Mouse (Mus musculus) limb, embryonic 12.5 days (tissue): ENCODE results near the gene Urm1. TPM values are rescaled to one million over a fixed set of nuclear protein-coding genes. Genes with fewer than 3 reads are reported as not detected.

Source experiments
- ATAC-seq: fragments of 200-750 bp; cut with Nextera tagmentation; 2 replicates; pipeline ENCODE4 v1.8.0; 2017; ENCODE audit warnings: low read depth, moderate TSS enrichment; ENCODE audit not compliant: insufficient number of reproducible peaks, insufficient read depth, low FRiP score, low TSS enrichment
- H3K27ac ChIP-seq: fragments of 300-500 bp; sonication (generic); 2 replicates; pipeline ENCODE4 v1.5.1; 2016; ENCODE audit warnings: mild to moderate bottlenecking, moderate library complexity
- H3K27me3 ChIP-seq: fragments of 300-500 bp; sonication (generic); 2 replicates; pipeline ENCODE4 v1.6.1; 2016; ENCODE audit warnings: mild to moderate bottlenecking, moderate library complexity
- H3K36me3 ChIP-seq: fragments of 300-500 bp; sonication (generic); 2 replicates; pipeline ENCODE4 v1.6.1; 2016; ENCODE audit warnings: mild to moderate bottlenecking, moderate library complexity
- H3K4me1 ChIP-seq: fragments of 300-500 bp; sonication (generic); replicated peaks from 2 replicates; pipeline ENCODE4 v1.6.1; 2016
- H3K4me2 ChIP-seq: fragments of 300-500 bp; sonication (generic); 2 replicates; pipeline ENCODE4 v1.6.1; 2016; ENCODE audit warnings: mild to moderate bottlenecking, moderate library complexity
- H3K4me3 ChIP-seq: fragments of 300-500 bp; sonication (generic); replicated peaks from 2 replicates; pipeline ENCODE4 v1.5.1; 2016; ENCODE audit warnings: mild to moderate bottlenecking
- H3K9ac ChIP-seq: fragments of 300-500 bp; sonication (generic); replicated peaks from 2 replicates; pipeline ENCODE4 v1.6.1; 2016; ENCODE audit warnings: mild to moderate bottlenecking, moderate library complexity
- H3K9me3 ChIP-seq: fragments of 300-500 bp; sonication (generic); 2 replicates; pipeline ENCODE4 v1.6.1; 2016; ENCODE audit warnings: mild to moderate bottlenecking, moderate library complexity
- WGBS: fragments of 180-500 bp; shearing (Covaris S2); methylation state at CpG from one replicate; pipeline ENCODE4 v1.1.7; 2016; 5-methylcytosine and 5-hydroxymethylcytosine counted together
- polyA plus RNA-seq: library from polyadenylated mRNA; unstranded; fragments of >200 nt; fragmentation: Nextera tagmentation; extraction: Ambion mirVana; gene quantifications from 2 replicates; pipeline ENCODE4 v1.2.1, GENCODE M21; 2016

Gene Urm1
- polyA plus RNA-seq, 1 experiment from 2014 or later: 22.0 TPM

DNA sequence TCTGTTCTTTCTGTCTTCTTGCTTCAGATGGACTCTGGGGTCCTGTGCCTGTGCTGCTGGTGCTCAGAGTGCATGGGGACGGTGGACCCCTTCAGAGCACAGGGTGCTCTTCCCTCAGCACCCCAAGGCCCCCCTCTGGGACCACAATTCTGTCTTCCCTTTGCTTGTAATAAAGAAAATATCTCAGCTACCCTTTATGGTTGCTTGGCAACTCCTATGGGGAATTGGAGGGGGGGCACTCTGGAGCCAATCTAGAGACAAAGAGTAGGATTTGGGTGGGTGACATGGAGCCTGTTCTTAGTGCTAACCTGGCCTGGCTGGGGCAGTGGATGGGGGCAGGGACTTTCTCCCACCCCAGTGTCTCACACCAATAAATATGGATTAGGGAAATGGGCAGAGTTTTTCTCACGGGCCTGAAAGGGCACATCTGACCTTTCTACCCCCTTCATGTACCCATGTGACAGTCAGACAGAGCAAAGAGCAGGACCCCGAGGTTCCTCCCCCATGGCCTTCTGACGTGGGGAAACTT is 33.1 kb downstream of the Urm1 start:
- H3K27ac ChIP-seq: no peak overlapping the region
- H3K9ac ChIP-seq: no peak overlapping the region
- H3K4me3 ChIP-seq: no peak overlapping the region
- 52% methylated on average over 4 of the region's 4 CpGs for WGBS
- no peak overlapping the region for H3K4me2 ChIP-seq
- H3K36me3 ChIP-seq: no peaks in the 10 kb centered on the region
- H3K4me1 ChIP-seq: no peaks in the 10 kb centered on the region; the same call in 1 of the 2 replicates
- no peak for ATAC-seq
- no peaks in the 10 kb centered on the region for H3K9me3 ChIP-seq
- H3K27me3 ChIP-seq: peaks cover 51% of the 10 kb centered on the region

DNA sequence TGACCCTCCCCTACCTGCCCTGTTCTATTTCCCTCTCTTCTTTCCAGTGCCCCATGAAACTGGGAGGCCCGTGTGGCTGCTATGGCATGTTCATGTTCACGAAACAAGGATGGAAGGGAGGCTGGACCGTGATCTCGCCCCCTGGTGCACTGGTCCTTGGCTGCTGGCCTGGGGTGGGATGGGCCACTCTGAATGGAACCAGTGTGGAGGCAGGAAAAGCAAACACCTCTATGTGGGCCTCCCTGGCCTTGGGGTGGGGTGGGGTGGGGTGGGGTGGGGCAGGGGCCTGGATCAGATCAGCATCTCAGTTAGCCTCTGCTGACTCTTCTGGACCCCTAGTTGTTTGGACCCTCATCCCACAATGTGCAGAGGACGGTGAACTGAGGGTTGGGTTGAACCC is 33.9 kb downstream of the Urm1 start:
- H3K4me3 ChIP-seq: no peak overlapping the region
- no peak for ATAC-seq
- no peaks in the 10 kb centered on the region; the same call in 1 of the 2 replicates for H3K4me1 ChIP-seq
- 84% methylated on average over 5 of the region's 5 CpGs for WGBS
- no peaks in the 10 kb centered on the region for H3K9me3 ChIP-seq
- H3K27ac ChIP-seq: no peak overlapping the region
- peaks cover 46% of the 10 kb centered on the region for H3K27me3 ChIP-seq
- no peak overlapping the region for H3K4me2 ChIP-seq
- H3K9ac ChIP-seq: no peak overlapping the region
- H3K36me3 ChIP-seq: no peaks in the 10 kb centered on the region

DNA sequence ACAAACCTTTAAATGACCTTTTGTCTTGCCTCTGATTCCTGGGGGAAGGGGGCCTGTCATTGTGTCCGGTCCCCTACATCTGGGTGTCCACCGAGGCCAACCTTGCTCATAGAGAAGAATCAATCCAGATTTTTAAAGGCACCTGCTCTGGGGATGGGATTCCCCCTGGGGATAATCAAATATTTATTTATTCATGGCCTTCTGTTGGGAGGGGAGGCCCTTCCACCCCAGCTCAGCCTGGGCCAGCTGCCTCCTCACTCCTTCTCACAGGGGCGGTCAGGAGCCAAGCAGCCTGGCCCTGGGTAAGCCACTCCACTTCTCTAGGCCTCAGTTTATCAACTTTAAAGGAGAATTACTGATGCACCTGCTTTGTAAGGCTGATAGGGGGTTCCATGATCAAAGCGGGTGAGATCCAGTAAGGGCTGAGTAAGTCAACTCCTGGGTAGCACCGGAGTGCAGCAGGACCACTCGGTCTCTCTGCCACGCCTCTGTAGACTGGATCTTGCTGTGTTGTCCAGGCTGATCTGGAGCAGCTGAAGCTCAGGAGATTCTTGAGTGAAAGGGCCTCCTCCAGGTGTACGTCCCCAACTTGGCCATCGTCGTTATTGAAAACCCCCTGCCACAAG is 35.8 kb downstream of the Urm1 start:
- no peak for ATAC-seq
- Histone ChIP-seq H3K27me3 (peaks cover 31% of the 10 kb centered on the region), H3K27ac (no peak overlapping the region), H3K36me3 (no peaks in the 10 kb centered on the region), H3K9ac (no peak overlapping the region), H3K4me1 (no peaks in the 10 kb centered on the region; the same call in 1 of the 2 replicates), H3K4me2 (no peak overlapping the region), H3K9me3 (no peaks in the 10 kb centered on the region), H3K4me3 (no peak overlapping the region)
- 80% methylated on average over 10 of the region's 10 CpGs for WGBS

DNA sequence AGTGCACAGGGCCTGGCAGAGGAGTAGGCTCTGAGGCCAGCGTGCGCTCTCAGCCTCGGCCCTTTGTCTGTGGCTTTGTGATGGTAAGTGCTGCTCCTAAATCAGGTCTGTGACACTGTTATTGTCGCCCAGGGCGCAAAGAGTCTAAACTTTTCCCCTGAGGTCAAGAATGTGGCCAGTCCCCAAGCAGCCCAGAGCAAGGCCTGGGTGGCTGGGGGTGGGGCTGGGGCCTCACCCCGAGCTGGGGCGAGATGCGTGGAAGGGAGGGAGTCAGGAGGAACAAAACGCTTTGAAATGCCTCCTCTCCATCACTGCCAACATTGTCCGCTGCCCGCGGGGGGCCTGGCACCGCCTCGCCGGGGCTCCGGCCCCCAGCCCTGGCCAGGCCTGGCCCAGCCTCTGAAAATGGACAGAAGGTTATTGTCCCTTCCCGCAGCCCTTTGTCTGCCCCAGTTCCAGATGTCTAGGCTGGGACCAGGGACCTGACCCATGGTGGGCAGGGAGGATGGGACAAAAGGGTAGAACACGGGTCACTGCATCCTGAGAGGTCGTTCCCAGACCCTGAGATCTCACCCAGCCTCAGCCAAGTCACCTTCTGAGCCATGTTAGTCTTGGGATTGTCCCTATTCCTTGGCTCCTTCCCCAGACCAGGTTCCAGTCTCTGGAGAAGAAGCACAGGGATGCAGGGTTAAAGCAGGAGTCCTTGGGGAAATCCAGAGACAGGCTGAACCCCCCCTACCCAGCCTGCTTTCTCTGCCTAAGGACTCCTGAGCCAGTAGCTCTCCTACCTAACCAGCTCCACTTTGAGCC is 36.8 kb downstream of the Urm1 start:
- Histone ChIP-seq H3K36me3 (no peaks in the 10 kb centered on the region), H3K27me3 (peaks cover 31% of the 10 kb centered on the region), H3K27ac (no peak overlapping the region), H3K4me2 (no peak overlapping the region), H3K9ac (no peak overlapping the region), H3K9me3 (no peaks in the 10 kb centered on the region), H3K4me3 (no peak overlapping the region), H3K4me1 (no peaks in the 10 kb centered on the region; the same call in 1 of the 2 replicates)
- 14% methylated on average over 19 of the region's 19 CpGs for WGBS
- ATAC-seq: no peak

DNA sequence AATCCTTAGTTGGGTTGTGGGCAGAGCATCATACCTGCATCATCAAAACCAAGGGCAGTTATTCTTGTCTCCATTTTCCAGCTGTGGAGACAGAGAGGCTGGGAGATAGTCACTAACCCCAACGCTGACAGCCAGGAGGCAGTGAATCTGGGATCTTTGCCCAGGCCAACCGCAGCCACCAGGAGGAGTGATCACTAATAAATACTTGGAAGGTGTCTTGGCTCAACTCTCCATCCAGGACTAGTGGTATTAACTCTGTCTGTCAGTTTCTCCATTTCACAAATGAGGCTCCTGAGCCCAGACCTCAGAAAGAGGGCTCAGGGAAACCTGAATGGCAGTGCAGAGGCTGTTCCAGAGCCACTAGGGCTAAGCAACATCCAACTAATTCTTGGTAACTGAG is 37.5 kb downstream of the Urm1 start:
- no peak overlapping the region for H3K4me3 ChIP-seq
- 48% methylated on average over 2 of the region's 2 CpGs for WGBS
- no peak overlapping the region for H3K9ac ChIP-seq
- no peak overlapping the region for H3K27ac ChIP-seq
- no peak for ATAC-seq
- peaks cover 31% of the 10 kb centered on the region for H3K27me3 ChIP-seq
- H3K36me3 ChIP-seq: no peaks in the 10 kb centered on the region
- H3K4me1 ChIP-seq: no peaks in the 10 kb centered on the region; the same call in 1 of the 2 replicates
- H3K4me2 ChIP-seq: no peak overlapping the region
- H3K9me3 ChIP-seq: no peaks in the 10 kb centered on the region

DNA sequence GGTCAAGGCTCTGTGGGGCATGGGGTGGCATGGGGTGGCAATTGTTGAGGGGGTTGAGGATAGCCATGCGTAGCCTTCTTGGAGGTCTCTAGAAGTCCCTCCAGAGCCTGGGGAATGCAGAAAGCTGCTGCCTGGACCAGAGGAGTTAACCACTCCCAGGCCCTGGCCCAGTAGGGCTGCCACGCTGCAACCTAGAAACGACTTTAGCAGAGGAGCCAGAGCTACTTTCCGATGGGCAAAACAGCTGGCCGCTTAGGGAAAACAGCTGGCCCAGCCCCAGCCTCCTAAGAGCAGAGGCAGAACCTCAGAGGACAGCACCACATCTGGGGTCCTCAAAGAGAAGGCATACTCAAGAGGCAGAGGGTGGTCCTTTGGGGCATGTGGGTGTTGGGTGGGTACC is 38.1 kb downstream of the Urm1 start:
- no peaks in the 10 kb centered on the region; the same call in 1 of the 2 replicates for H3K4me1 ChIP-seq
- H3K27me3 ChIP-seq: peaks cover 29% of the 10 kb centered on the region
- 57% methylated on average over 5 of the region's 5 CpGs for WGBS
- H3K27ac ChIP-seq: no peak overlapping the region
- no peaks in the 10 kb centered on the region for H3K9me3 ChIP-seq
- no peak overlapping the region for H3K9ac ChIP-seq
- H3K4me3 ChIP-seq: no peak overlapping the region
- ATAC-seq: no peak
- no peaks in the 10 kb centered on the region for H3K36me3 ChIP-seq
- no peak overlapping the region for H3K4me2 ChIP-seq

DNA sequence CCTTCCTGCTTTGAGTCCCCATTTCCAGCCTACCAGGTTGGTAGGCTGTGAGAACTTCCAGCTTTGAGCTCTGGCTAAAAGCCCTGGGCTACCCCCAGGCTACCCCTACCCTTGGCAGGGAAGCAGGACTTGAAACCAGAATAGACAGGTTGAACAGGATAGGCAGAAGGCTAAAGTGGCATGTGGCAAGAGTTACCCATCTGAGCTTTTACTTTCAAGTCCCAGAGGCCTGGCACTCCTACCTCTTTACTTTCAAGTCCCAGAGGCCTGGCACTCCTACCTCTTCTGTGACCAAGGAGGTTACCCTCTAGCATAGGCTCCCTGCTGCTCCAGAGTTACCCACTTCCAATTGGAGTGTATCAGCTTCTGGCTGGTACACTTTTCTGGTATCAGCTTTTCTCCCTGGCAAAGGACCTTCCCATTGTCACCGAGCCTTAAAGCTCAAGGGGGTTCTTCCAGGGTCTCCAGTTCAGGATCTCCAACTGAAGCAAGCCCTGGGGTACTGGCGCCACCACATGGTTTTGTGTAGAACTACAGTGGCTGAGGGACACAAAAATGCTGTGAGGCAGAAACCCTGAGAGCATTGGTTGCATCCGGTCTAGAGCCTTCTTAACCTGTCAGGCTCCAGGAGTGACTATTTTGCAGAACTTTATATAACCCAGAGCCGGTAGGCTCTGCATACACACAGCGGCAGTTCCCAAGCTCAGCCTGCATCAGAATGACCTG is 39.0 kb downstream of the Urm1 start:
- 10% methylated on average over 5 of the region's 5 CpGs for WGBS
- H3K9ac ChIP-seq: no peak overlapping the region
- no peaks in the 10 kb centered on the region for H3K36me3 ChIP-seq
- no peak overlapping the region for H3K4me3 ChIP-seq
- H3K27me3 ChIP-seq: peaks cover 23% of the 10 kb centered on the region
- H3K9me3 ChIP-seq: no peaks in the 10 kb centered on the region
- H3K27ac ChIP-seq: no peak overlapping the region
- no peak for ATAC-seq
- H3K4me2 ChIP-seq: no peak overlapping the region
- H3K4me1 ChIP-seq: no peaks in the 10 kb centered on the region; the same call in 1 of the 2 replicates

DNA sequence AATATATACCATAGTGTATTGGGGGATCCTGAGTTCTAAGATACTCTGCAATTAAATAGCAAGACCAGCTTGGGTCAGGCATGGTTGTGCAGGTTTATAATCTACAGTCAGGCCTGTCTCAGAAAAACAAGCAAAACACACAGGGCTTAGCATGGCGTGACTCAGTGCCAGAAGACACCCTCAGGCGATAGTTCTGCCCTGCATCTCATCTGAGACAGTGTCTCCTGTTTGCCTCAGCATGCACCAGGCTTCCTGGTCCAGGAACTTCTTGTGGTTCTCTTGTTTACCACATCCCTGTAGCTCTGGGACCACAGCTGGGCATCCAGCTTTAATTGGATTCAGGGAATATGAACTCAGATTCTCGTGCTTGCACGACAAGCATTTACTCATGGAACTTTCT is 45.2 kb downstream of the Urm1 start:
- 73% methylated on average over 4 of the region's 4 CpGs for WGBS
- Histone ChIP-seq H3K4me3 (no peak overlapping the region), H3K27ac (no peak overlapping the region), H3K9me3 (no peaks in the 10 kb centered on the region), H3K27me3 (no peaks in the 10 kb centered on the region), H3K4me2 (no peak overlapping the region), H3K4me1 (peaks cover 7% of the 10 kb centered on the region), H3K9ac (no peak overlapping the region), H3K36me3 (no peaks in the 10 kb centered on the region)
- no peak for ATAC-seq

DNA sequence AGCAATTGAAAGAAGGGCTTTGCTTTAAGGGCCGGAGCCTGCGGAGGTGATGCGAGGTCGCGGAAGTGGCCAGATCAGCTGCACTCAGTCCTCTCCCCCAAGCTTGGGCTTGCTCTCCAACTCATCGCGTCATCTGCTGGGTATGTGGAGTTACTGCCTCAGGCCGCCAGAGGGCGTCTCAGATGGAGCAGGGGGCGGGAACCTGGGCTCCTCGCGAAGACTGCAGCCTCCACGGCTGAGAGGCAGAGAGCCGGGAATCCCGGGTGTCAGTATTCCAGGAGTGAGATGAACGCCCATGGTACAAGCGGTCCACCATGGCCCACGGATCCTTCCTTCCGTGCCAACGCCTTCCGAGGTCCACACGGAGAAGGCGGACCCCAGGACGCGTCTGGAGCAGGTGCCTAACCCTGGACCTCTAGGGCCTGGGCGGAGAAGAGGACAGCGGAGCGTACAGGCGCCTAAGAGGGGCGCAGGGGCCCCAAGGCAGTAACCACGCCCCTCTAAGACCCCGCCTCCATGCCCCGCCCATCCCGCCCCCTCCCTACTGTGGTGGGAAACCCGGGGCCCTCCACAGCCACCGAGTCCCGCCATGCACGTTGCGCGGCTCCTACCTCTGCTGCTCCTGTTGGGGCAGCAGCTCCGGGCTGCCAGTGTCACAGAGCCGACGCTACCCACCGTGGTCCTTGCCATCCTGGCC is 49.2 kb downstream of the Urm1 start, which contains the start of gene Cercam:
Gene Cercam, plus strand, starts transcription at position 216 of the 697 bp plus-strand sequence.
- H3K27me3 ChIP-seq: no peaks in the 10 kb centered on the region
- WGBS: under 1% methylated on average over 44 of the region's 44 CpGs
- no peaks in the 10 kb centered on the region for H3K9me3 ChIP-seq
- H3K9ac ChIP-seq: peak within 1 kb of the TSS; percentile 71
- peak; percentile 90 for ATAC-seq
- peak within 1 kb of the TSS; percentile 57 for H3K4me3 ChIP-seq
- H3K27ac ChIP-seq: peak within 1 kb of the TSS; percentile 69; the same call in 1 of the 2 replicates
- H3K4me2 ChIP-seq: peak within 1 kb of the TSS; percentile 93
- H3K36me3 ChIP-seq: no peaks in the 10 kb centered on the region
- H3K4me1 ChIP-seq: peaks cover 15% of the 10 kb centered on the region

DNA sequence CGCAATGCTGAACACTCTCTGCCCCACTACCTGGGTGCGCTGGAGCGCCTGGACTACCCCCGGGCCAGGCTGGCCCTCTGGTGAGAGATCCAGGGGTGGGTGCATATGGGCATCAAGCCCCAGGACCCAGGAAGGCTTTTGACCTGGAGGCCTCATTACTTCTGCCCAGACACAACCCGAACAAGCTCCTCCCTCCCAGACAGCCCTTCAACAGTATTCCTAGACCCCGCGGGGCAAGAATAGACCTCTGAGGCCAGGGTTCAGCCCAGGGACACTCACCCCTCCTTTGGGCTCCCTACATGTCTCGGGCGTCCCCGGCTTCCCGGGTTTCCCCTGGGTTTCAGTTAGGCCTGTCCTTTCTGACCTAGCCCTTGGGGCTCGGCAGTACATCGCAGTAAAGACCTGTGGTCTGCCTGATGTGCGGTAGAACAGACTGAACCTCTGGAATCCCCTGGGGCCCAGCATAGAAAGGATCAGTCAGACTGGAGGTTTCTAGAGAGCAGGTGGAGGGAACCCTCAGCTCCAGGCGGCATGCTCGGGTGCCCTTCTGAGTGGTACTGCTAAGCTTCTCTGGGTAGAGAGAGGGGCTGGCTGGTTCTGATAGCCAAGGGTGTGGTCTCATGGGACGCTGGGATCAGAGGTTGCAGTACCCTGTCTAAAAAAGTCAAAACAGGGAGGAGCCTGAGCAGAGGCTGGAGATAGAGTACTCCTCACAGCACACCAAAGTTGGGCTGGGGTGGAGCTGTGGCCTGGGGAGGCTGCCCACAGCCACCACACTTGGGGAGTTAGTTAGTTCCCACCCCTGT is 50.0 kb downstream of the Urm1 start:
- 3% methylated on average over 17 of the region's 17 CpGs for WGBS
- no peaks in the 10 kb centered on the region for H3K36me3 ChIP-seq
- H3K9ac ChIP-seq: peak overlapping the region; percentile 71
- no peaks in the 10 kb centered on the region for H3K27me3 ChIP-seq
- peak overlapping the region; percentile 57 for H3K4me3 ChIP-seq
- ATAC-seq: no peak; the same call in 1 of the 2 replicates
- H3K27ac ChIP-seq: 0 out of 2 replicates have a peak overlapping the region, but pooled peaks have one; percentile 54
- peaks cover 15% of the 10 kb centered on the region for H3K4me1 ChIP-seq
- H3K4me2 ChIP-seq: peak overlapping the region; percentile 93
- no peaks in the 10 kb centered on the region for H3K9me3 ChIP-seq
